Mouse (Mus musculus) activated CD4-positive, CD25-positive, alpha-beta regulatory T cell, adult 4 months (primary cell): Measurements from ENCODE around the gene Apopt1. TPM values are rescaled to one million over a fixed set of nuclear protein-coding genes. Genes with fewer than 3 reads are reported as not detected.
"Not testable (repeated sequence)": the region's sequence is repeated elsewhere in the genome, so short reads cannot be mapped to it uniquely, and the experiment has no call there.

Experiments
- ATAC-seq: one replicate; pipeline ENCODE4 v1.8.0; 2017
- polyA plus RNA-seq, 2 experiments: library from polyadenylated mRNA; unstranded; fragments of 100-300 nt; shearing (Covaris generic); gene quantifications; one replicate each; pipeline ENCODE4 v1.2.1; 2017

Gene Apopt1
- polyA plus RNA-seq, 2 experiments from 2014 or later = 72.7 to 78.9 TPM

GRCm38 (mm10) chr12:111710091-111710490 lies 3.0 kb upstream of the Apopt1 start:
- ATAC-seq = no peak

GRCm38 (mm10) chr12:111712476-111712875 lies 585 bp upstream of the Apopt1 start:
- no peak for ATAC-seq

- ATAC-seq = not testable (repeated sequence)
Observed at GRCm38 (mm10) chr12:111713880-111714279, 819 bp downstream of the Apopt1 start.

GRCm38 (mm10) chr12:111716505-111716904 lies 3.4 kb downstream of the Apopt1 start:
- no peak for ATAC-seq

GRCm38 (mm10) chr12:111718656-111719055 lies 5.6 kb downstream of the Apopt1 start:
- ATAC-seq = no peak

- ATAC-seq = no peak
Observed at GRCm38 (mm10) chr12:111720222-111720621, 7.2 kb downstream of the Apopt1 start.

GRCm38 (mm10) chr12:111722654-111723053 lies 9.6 kb downstream of the Apopt1 start:
- no peak for ATAC-seq

GRCm38 (mm10) chr12:111724638-111725337 lies 11.7 kb downstream of the Apopt1 start:
- no peak for ATAC-seq

- ATAC-seq = no peak
Observed at GRCm38 (mm10) chr12:111725338-111726121, 12.5 kb downstream of the Apopt1 start.

- ATAC-seq = no peak
Observed at GRCm38 (mm10) chr12:111726122-111726463, 13.0 kb downstream of the Apopt1 start.

- no peak for ATAC-seq
Observed at GRCm38 (mm10) chr12:111727956-111728355, 14.9 kb downstream of the Apopt1 start.

GRCm38 (mm10) chr12:111731822-111732807 lies 19.1 kb downstream of the Apopt1 start:
- ATAC-seq = peak; percentile 97

GRCm38 (mm10) chr12:111732921-111733320 lies 19.9 kb downstream of the Apopt1 start:
- no peak for ATAC-seq

- no peak for ATAC-seq
Observed at GRCm38 (mm10) chr12:111734912-111735311, 21.9 kb downstream of the Apopt1 start.

- ATAC-seq = not testable (repeated sequence)
Observed at GRCm38 (mm10) chr12:111736676-111737075, 23.6 kb downstream of the Apopt1 start.

- no peak for ATAC-seq
Observed at GRCm38 (mm10) chr12:111737370-111737769, 24.3 kb downstream of the Apopt1 start.

- no peak for ATAC-seq
Observed at GRCm38 (mm10) chr12:111738754-111739153, 25.7 kb downstream of the Apopt1 start.

GRCm38 (mm10) chr12:111741338-111741737 lies 28.3 kb downstream of the Apopt1 start:
- no peak for ATAC-seq

GRCm38 (mm10) chr12:111743419-111743818 lies 30.4 kb downstream of the Apopt1 start:
- ATAC-seq = no peak

- ATAC-seq = no peak
Observed at GRCm38 (mm10) chr12:111743981-111744423, 30.9 kb downstream of the Apopt1 start.

GRCm38 (mm10) chr12:111745274-111745673 lies 32.2 kb downstream of the Apopt1 start:
- ATAC-seq = no peak

GRCm38 (mm10) chr12:111746091-111746490 lies 33.0 kb downstream of the Apopt1 start:
- peak; percentile 76 for ATAC-seq

GRCm38 (mm10) chr12:111747421-111747820 lies 34.4 kb downstream of the Apopt1 start:
- ATAC-seq = no peak
